Mouse (Mus musculus): Measurements from ENCODE around the gene Atad3a.

The Atad3a gene

DNA sequence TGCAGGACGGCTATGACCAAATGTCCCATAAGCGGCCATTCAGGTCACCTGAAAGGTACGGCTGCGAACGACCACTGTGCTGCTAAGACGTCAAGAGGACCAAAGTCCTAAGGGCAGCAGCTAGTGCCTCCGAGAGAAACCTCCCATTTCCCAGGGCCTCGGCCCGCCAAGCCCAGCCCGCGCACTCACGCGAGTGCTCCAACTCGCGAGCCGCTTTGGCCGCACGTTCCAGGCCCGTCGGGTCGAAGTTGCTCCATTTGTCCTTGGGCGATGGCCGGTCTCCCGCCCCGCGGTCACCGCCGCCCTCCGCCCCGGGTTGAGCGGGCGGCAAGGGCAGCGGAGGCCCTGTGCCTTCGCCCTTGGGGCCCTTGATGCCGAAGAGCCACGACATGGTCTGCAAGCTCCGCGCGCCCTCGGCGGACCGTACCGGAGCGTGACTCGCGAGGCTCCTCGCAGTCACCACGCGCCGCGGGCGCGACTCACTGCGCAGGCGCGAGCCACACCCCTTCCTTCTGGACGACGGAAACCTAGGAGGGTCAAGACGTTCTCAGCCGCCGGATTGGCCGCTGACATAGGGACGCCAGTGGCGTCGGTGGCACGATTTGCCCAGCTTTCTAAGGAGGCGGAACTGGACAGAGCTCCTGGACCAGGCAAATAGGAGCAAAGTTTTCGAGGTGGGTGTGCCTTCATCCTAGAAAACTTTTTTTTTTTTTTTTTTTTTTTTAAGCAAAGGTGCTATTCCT lies at the start of gene Atad3a:
Gene Atad3a (minus strand): TSS at position 481 of the 743 bp plus-strand sequence.
- in situ Hi-C loops (cut with MboI, MseI), result no loop called here

DNA sequence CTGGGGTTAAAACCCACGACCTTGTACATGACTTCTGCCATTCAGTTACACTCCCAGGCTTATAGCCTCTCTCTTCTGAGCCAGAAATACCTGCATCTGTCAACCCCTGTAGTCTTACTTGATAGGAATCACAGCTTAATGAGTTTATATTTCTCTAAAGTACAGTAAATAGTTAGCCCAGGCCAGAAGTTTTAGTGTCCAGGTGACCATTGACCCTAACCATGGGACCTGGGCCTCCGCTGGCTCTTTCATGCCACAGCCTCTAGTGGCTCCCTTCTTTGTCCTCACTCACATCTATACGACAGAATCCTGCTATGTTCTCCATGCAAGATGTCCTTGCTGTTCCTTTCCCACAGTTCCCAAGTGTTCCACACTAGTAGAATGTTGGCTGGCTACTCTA lies 46.9 kb upstream of the Atad3a start:
- in situ Hi-C loops (cut with MboI, MseI), result no loop called here

DNA sequence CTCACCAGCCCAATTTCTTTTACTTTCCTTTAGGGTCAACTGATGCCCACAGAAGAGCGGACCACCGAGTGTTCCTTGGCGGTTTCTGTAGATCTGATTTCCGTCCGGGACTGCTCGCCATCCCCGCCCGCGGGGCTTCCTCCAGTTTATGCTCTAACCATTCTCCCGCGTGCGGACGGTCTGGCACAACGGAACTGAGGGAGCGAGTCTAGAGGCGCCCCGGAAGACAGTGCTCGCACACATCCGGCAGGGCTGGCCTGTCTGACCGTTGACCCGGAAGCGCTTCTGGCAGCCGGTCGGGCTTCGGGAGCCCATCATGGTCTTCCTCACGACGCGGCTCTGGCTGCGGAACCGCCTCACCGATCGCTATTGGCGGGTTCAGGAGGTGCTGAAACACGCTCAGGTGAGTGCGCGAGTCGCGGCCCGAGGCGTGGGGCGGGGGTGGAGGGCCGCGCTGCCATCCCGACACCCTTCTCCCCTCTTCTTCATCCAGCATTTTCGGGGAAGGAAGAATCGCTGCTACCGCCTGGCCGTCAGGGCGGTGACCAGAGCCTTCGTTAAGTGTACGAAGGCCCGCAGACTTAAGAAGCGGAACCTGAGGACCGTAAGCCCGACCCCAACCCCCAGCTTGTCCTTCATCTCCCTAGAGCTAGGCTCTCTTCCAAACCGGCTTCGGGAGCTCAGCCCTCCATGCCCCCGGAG lies 42.6 kb upstream of the Atad3a start:
- in situ Hi-C loops (cut with MboI, MseI), result no loop called here

DNA sequence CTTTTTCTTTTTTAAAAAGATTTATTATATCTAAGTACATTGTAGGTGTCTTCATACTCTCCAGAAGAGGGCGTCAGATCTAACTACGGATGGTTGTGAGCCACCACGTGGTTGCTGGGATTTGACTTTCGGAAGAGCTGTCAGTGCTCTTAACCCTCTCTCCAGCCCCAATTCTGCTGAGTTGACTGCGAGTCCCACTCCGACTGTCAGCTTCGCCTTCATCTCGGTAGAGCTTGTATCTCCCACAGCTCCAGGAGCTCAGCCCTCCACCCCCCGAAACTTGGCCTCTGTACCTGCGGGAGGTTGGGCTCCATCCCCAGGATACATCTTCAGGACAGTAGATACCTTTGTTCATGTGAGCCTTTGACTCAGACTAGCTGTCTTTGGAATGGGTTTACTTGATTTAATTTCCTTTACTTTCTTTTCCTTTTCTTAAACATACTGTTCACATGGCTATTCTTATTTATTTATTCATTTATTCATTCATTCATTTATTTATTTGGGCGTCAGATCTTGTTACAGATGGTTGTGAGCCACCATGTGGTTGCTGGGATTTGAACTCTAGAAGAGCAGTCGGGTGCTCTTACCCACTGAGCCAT lies 41.9 kb upstream of the Atad3a start, which contains the start of gene Mrpl20:
Gene Mrpl20 (plus strand): TSS at position 138 of the 599 bp plus-strand sequence.
- in situ Hi-C loops (cut with MboI, MseI), result no loop called here

DNA sequence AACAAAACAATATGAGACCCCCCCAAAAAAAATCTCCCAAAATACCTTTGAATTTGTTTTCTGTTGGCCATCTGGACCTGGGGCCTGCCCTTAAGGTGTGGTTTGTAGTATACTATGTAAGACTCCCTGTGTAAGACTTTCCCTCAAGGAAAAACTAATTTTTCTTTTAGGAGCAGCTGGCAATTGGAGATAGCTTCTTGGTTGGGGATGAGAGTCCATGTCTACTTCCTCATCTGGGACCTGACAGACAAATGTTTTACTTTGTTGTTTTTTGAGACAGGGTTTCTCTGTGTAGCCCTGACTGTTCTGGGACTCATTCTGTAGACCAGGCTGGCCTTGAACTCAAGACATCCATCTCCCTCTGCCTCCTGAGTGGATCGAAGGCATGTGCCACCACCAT lies 41.2 kb upstream of the Atad3a start:
- in situ Hi-C loops (cut with MboI, MseI), result no loop called here

DNA sequence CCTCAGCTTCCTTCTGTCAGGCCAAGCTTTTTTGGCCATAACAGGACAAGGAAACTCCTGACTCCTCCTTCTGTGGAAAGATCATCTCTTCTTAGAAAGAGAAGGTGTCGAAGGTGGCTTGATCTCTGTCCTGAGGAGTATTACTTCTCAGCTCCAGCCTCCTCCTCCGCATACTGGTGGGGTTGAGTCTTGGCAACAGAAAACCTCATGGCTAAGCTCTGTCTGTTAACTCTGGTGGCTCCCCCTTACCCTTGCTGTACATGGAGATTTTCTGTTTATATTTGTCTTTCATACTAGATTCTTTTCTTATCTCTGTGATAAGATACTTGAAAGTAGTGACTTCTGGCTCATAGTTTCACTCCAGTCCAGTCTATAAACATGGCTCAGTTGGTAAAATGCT lies 32.8 kb upstream of the Atad3a start:
- in situ Hi-C loops (cut with MboI, MseI), result no loop called here

DNA sequence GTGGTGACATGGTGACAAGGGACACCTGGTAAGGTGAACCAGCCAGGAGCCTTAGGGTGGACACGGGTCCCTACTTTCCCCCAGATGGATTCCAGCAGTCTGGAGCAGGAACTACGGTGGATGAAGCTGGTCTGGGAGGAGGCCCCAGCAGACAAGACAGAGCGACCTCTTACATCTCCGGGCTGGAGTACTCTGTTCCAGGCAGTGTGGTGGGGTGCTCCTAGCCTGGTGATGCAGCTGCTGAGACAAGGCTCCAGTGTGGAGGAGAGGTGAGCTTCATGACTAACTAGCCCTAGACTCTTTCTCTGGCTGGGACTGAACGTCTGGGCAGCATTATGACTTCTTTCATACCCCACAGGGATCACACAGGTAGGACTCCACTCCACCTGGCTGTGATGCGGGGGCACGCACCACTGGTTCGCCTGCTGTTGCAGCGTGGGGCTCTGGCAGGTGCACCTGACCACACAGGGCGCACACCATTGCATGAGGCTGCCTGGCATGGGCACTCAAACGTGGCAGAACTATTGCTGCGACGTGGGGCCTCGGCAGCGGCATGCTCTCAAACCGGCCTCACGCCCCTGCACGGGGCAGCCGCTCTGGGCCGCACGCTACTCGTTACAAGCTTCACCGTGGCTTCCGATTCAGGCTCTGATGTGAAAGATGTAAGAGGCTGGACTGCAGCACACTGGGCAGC lies 30.5 kb upstream of the Atad3a start:
- in situ Hi-C loops (cut with MboI, MseI), result no loop called here

DNA sequence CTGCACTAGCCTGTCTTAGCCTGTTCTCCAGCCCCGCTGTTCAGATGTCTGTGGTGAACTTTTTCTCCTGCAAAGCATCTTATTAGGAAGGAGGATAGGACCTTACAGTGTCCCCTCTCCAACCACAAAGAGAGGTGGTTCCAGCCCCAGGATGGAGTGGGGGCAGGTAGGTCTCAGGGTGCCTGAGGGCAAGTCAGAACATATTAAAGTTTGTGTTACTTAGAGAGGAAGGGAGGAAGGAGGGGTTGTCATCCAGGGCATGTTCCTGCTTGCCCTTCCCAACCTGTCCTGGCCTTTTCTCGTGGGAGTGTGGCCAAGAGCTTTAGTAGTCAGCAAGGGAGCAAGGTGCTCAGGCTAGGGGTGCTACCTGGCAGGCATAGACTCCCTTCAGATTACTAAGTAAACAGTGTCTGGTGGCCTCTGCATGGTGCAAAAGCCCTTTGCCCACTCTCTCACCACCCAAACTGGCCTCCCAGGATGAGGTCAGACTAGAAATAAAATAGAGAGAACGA lies 29.8 kb upstream of the Atad3a start:
- in situ Hi-C loops (cut with MboI, MseI), result no loop called here

DNA sequence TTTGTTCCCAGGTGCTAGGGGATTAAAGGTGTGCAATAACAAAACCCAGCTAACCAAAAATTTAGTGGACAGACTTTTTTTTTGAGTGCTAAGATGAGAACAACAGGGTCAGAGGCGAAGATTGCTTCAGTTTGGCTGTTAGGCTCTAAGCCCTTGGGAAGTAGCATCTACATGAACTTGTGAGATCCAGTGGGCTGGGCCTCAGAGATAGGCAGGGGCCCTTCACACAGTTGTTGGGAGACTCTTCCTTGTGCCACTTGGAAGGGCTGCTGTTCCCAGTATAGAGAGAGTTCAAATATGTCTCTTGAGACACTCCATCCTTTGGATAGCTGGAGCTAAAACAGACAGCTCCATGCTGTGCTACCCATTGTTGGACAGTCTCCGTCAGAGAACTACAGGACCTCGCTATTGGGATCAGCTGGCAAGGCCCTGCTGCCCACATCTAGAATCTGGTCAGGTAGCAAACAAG lies 29.2 kb upstream of the Atad3a start, which contains the start of gene Ankrd65:
Gene Ankrd65 (plus strand): TSS at position 419 of the 469 bp plus-strand sequence.
- in situ Hi-C loops (cut with MboI, MseI), result no loop called here

DNA sequence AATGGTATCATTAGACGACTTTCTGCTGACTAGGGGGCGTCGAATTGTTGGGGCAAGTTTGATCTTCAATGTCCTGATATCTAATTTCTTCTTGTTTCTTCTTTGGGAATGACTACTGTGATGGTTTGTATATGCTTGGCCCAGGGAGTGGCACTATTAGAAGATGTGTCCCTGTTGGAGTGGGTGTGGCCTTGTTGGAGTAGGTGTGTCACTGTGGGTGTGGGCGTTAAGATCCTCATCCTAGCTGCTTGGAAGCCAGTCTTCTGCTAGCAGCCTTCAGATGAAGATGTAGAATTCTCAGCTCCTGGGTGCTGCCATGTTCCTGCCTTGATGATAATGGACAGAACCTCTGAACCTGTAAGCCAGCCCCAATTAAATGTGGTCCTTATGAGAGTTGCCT lies 27.9 kb upstream of the Atad3a start:
- in situ Hi-C loops (cut with MboI, MseI), result loop anchor here (5.0 kb wide), 1 partner anchor 52 kb away; no protein-coding TSS in a partner anchor

DNA sequence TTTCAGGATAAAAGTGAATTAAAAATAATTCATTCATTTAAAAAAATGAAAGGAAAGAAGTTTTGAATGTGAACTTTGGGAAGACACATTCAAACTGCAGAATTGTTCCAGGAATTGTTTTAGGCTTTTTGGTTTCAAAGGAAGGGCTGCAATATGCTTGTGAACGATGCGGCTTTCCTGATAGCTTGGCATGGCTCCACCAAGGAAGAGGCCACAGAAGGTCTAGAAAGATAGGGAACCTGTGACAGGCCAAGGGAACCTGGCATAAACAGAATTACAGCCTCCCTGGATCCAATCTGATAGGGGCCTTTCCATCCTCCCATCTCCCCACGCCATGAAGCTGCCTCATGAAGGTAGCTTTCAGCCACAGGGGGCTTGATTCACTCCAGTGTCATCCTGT lies 27.4 kb upstream of the Atad3a start:
- in situ Hi-C loops (cut with MboI, MseI), result loop anchor here (5.0 kb wide), 1 partner anchor 51 kb away; no protein-coding TSS in a partner anchor

DNA sequence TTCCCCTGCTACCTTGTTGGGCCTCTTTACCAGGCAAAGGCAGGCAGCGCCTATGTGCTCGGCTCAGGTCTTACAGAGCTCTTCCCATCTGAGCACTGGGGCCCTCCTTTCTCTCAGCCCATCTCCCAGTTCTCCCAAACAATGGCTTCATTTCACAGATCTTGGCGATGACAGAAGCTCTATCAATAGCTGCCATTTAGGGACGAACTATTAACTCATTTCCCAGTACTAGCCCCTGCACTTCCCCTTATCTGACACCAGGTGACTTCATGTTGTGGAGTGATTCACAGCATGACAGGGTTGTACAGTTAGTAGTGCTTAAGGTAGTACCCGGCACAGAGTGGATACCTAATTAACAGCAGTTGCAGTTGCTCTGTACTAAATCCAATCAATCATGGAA lies 24.9 kb upstream of the Atad3a start, which contains the start of gene Tmem88b:
Gene Tmem88b (minus strand): TSS at position 56 of the 400 bp plus-strand sequence.
- in situ Hi-C loops (cut with MboI, MseI), result loop anchor here (5.0 kb wide), 1 partner anchor 49 kb away; no protein-coding TSS in a partner anchor

DNA sequence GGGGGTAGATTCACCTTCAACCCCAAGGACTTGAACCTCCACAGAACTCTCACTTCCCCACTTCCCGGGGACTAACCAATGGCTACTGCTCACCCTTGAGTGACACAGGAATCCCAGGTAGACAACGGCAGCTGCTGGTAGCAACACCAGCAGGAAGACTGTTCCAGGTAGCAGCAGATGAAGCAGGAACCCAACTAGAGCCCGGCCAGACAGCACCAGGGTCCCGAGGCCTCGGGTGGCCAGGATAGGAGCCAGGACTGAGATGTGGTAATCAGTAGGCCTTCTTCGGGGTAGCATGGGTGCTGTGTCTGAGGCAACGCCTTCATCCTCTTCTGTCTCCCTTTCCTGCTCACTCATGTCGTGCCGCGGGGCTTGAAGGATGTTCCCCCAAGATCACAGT lies 24.4 kb upstream of the Atad3a start:
- in situ Hi-C loops (cut with MboI, MseI), result loop anchor here (5.0 kb wide), 1 partner anchor 48 kb away; no protein-coding TSS in a partner anchor

DNA sequence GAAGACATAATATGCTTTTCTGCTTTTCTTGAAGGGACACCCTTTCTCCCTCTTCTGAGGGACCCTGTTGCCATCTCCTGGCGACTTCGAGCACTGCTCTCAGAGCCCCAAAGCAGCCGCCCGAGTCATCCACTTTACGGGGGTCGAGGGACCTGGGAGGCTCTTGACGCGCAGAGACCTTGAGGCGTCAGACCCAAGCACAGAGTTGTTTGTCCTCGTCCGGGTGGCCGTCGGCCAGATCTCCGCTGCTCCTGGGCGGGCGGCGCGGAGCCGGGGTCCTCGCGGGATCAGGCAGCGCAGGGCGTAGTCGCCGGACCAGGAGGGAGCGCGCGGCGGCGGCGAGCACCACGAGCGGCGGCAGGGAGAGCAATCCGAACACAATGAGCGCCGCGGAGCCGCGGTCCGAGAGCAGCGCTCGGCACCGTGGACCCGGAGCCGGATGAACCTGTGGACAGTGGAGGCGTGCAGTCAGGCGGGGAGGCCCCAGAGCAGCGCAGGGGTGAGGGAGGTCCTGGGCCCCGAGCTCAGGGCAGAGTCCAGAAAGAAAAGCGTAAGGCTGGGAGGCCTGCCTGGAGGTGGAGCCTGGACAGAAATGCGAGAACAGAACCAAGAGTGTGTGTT lies 23.3 kb upstream of the Atad3a start:
- in situ Hi-C loops (cut with MboI, MseI), result no loop called here

DNA sequence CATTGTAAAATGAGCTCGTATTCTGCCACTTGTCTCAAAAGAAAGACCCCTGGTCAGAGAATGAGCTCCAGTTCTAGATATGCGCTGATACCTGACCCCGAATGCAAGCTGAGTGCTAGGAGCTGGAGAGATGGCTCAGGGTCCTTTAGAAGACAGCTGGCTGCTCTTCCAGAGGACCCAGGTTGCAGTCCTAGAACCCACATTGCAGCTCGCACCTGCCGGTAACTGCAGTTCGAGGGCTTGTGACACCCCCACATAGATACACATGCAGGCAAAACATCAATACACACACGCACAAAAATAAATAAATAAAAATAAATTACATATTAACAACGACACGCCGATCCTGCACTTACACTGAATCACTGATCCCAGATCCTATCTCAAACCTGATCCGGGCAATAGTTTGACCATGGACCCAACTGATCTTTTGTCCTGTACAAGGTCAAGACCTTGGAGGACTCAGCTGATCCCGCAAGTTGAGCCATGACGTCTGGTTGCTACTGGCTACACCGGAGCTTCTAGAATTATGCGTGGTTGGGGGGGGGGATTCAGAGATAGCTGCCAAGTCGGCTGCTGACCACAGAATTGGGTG lies 22.7 kb upstream of the Atad3a start:
- in situ Hi-C loops (cut with MboI, MseI), result no loop called here

DNA sequence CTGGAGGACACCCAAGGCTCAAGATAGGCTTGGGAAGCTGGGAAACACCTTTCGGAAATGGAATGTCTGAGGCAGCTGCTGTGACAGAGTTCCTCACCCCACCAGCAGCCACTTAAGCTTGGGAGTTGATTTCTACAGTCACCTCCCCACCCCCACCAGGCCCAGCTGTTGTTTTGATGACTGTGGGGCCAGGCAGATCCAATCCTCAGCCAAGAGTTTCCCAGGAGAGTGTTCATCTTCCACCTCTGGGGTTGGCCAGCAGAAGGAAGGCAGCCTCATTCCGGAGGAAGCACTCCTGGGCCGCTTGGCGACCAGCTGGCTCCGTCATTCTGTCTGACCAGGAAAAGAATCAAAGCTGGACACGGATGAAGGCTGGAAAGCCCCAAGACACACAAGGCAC lies 20.0 kb upstream of the Atad3a start:
- in situ Hi-C loops (cut with MboI, MseI), result no loop called here

DNA sequence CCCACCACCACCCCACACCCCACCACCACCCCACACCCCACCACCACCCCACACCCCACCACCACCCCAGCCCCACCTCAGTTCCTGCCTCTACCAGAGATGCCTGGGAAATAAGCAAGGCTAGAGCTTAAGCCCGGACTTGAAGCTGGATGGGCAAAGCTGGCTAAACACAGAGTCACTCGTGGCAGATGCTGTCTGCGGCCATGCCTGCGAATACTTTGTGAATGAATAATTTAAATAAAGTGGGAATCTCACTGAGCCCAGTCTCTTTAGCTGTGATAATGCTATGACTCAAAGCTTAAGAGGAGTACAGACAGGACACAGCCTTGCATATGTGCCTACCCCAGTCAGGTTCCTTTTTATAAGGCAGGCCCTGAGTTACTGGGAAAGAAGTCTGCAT lies 18.6 kb upstream of the Atad3a start:
- in situ Hi-C loops (cut with MboI, MseI), result no loop called here

DNA sequence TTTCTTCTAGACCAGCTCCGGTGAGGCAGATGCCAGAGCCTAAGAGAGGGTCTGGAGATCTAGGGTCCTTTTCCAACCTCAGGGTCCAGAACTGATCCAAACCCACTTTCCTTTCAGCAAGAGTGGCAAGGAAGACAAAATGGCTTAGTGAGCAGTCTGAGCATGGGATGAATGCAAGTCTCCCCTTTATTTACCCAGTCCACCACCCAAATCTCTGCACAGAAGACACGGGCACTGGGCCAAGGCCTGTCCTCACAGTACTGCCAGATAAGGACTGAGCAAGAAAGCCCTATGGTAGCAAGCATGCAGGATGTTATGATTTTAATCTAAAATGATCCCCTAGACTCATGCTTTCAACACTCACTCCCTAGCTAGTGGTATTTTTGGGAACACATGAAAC lies 16.9 kb upstream of the Atad3a start:
- in situ Hi-C loops (cut with MboI, MseI), result no loop called here

DNA sequence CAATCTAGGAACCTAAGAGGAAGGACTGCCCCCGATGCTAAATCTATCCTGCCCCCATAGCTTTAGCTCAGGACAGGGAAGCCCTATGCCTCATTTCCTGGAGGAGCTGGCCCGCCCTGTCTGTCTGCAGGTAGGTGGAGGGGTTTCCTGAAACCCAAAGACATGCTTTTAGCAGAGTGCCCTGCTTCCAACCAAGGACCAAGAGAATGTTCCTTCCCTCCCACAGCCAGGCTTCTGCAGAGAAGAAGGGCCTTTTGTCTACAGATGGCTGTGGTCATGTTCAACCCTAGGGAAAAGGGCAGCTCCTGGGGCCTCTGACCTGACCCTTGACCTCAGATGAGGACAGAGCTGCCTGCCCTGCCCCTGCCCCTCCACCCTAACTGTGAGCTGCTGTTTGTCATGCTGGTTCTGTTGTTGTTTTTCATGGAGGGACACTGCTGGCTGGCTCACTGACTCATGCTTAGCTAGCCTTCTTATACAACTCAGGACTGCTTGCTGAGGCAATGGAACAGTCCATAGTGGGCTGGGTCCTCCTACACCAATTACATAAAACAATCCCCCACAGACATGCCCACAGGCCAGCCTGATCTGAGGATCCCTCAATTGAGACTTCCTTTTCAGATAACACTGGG lies 15.9 kb upstream of the Atad3a start:
- in situ Hi-C loops (cut with MboI, MseI), result no loop called here

DNA sequence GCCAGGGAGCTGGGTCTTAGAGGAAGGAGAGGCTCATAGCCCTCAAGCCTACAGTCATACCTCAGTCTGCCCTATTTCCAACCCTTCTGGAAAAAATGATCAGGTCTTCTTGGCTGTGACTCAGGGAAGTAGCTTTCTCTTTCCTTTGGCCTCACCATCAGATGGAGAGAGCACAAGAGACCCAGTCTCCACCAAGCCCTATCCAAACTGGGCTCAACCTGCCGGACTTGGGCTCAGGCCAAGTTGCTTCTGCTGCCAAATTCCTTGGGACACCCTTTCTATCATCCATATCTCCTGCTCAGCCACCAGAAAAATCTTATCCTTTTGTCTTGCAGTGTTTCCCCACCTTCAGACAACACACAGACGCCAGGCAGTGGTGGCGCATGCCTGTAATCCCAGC lies 15.0 kb upstream of the Atad3a start:
- in situ Hi-C loops (cut with MboI, MseI), result no loop called here
